Mouse (Mus musculus) adipocyte (in vitro differentiated cells): ENCODE measurements at regions not wholly inside any gene's neighbourhood (a gene's known extent, or its start where the extent isn't known, plus 50 kb on each side); places are given as distances from the start of the nearest gene placed in this dataset.
"Not testable (repeated sequence)": the region's sequence is repeated elsewhere in the genome, so short reads cannot be mapped to it uniquely, and the experiment has no call there.

ENCODE experiments used
- DNase-seq: peaks from one replicate; pipeline ENCODE4 v3.0.0-alpha.2; 2016; ENCODE audit warnings: low spot score

DNA sequence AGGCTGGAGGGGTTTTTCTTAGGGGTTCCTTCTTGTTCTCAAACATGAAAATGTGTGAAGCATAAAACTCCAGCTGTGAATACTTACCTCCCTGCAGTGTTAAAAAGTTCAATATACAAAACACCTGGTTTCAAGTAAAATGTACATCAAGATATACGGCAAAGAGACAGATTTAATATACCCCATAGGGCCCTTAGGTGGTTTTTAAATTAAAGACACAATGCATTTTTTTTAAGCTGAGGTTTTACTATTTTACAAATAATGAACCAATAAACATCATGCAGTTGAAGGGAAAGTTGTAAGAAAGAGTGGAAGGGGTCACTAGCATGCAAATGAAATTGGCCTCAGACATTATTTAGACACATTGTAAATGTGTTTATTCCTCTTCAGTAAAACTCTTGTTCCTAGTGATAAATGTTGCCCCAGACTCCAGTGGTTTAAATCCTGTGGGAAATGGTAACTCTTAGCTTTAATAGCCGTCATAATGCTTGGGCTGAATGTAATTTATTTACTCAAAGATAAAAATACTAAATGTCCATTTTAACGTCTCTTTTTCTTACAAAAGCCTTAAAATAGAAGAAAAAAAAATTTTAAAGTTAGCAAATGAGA lies 1337.9 kb downstream of the Efnb2 start:
- no peak for DNase-seq

DNA sequence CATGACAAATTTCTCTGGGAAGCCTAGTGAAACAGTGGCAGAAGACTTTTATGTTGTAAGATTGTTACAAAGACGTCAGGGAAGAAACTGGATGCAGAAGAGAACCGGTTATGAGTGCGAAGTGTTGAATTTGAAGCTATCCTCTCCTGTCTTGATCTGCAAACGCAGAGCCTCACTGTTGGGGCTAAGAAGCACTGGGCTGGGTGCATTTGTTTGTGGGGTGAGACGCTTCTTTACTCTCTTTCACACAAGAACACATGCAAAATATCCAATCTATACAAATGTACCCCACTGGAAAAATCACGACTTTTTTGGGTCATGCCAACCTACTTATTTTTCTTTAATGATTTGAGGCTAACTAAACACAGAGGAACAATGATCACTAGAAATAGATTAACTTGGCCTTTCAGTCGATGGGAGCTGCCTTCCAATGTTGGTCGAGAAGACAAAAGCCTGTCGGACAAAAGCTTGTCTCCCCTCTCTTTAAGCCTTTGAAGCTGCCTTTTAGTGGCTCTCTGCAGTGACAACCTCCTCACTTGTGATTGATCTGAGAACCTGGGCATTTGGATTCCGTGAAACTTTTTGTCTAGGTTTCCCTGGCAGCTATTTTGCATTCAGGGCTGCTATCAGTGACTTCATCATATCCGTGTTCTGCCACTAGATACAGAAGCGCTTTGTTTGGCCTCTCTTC lies 1338.5 kb downstream of the Efnb2 start:
- DNase-seq = no peak

DNA sequence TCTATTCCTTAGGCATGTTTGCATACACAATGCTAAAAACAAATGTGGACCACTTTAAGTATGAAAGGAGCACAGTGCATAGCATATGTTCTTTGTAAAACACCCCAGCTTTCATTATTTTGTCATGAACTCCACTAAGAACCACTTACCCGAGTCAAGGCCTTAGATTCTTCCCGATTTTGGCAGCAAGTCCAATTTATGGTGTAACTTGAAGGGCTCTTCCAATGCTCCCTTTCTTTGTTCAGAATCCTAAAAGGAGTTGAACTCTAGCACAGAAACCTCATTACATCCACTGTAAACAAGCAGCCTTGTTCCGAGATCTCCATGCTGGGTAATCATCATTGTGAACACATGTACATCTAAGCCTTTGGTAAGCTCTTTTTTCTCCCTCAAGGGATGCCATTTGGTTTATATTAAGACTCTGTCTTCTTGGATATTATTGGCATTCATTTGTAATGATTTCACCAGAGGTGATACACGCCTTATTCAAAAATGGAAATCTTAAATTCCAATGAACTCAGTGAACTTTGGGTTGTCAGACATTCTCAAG lies 1344.2 kb downstream of the Efnb2 start:
- DNase-seq = peak; percentile 66

DNA sequence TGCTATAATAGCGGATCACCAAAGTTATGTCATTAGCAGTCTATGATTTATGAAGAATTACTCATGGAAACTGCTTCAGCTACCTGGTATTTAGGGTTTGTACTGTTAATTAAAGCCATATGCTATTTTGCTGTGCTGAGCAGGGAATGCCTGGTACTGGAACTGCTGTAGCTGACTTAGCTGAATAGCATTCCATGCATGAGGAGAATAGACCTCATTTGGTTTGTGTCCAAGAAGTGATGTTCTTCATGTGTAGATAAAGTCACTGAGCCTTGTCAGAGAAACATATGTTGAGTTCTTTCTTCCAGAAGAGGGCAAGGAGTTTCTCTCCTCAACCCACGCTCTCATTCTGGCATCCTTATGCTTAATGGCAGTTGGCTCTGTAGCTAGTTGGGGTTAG lies 1351.8 kb downstream of the Efnb2 start:
- DNase-seq = peak; percentile 5

DNA sequence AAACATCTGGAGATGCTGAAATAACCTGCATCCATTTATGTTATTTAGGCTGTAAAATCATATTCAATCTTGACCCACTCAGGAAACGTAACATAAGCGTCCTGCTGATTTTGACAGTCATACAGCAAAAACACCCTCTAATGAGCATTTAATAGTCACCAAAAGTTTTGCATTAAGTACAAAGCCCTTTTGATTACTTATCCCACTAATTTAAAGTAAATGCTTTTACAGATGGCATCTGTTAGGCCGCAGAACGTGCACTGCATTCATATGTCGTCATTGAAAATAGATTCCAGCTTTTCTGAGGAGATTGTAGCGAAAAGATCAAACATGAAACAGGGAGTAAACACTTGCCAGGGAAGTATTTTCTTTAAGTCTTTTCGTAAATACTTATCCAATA lies 1371.7 kb downstream of the Efnb2 start:
- no peak for DNase-seq

DNA sequence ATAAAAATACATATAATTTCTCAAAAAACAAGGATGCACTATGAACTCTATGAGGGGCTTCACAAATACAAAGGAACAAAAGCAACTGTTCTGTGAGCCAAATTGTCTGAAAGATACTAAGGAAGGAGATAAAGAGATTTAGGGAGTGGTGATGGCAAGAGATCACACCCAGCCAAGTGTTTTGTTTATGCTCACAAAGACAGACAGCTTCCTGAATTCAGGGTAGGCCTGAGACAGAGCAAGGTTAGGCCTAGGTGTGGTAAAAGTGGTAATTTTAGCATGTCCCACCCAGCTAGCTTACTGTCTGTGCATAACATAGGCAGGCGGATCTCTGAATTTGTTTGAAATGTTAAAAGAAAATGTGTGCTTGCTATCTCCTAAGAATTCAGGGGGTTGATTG lies 1374.5 kb downstream of the Efnb2 start:
- DNase-seq = no peak

DNA sequence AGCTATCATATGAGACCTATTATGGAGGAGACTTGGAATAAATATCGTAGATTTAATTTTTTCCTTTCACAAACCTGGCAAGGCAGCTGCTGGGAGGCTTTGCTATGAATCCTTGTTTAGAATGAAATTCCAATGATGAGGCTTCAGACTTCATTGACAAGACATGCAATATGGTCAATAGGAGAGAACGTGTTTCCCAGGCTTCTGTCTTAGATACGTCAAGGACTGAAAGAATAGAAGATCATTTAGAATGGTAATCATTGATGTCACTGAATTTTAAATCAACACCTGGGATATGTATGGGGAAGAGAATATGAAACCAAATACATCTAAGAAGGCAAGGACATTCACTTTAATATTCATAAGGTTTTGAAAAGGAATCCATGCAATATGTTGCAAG lies 1393.6 kb downstream of the Efnb2 start:
- DNase-seq = no peak

DNA sequence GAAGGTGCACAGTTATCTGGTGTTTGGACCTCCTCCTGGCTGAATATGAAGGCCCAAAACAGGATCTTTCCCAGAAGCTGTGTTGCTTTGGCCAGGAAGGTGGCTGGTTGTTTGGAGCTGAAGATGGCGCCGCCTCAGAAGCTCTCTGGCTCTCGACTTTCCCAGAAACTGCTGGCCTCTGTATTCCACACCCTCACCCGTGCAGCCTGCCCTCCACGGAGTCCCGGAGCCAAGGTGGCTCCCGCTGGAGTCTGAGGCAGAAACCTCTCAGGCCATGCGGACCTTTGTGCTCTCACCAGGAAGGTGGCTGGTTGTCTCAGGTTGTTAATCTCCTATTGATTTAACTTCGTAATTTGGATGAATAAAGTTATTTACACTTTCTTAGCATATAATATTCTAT lies 1406.7 kb downstream of the Efnb2 start:
- not testable (repeated sequence) for DNase-seq

DNA sequence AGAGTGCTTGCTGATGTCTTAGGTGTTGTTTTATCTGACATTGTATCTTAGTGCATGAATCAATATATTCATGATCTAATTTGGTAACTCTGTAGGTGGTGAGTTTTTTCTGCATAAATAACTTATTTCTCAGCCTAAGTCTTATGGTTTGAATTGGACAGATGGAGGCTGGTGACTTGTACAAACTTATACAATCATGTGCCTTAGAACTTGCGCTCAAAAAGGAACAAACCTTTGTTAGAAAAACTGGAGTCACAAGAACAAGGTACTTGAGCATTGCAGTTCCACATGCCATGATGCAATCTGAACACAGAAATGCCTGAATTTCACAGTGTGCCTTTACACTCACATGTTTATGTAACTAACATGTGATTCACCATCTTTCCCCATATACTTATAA lies 1420.7 kb downstream of the Efnb2 start:
- no peak for DNase-seq

DNA sequence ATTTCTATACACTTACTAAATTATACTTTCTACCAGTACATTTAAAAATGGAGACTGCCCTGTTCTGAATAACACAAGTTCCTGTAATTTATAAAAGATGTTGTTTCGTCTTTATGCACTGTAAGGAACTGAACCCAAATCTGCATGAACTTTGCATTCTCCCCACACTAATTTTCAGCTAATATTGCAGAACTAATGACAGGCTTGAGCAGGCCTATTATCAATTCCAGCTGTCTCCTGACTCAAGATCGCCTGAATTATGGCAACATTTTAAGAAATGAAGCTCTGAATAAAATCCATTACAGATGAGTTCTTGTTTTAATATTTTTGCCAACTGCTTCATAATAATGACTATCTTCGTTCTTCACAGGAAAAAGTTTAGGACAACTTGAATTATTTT lies 1427.0 kb downstream of the Efnb2 start:
- DNase-seq = no peak

DNA sequence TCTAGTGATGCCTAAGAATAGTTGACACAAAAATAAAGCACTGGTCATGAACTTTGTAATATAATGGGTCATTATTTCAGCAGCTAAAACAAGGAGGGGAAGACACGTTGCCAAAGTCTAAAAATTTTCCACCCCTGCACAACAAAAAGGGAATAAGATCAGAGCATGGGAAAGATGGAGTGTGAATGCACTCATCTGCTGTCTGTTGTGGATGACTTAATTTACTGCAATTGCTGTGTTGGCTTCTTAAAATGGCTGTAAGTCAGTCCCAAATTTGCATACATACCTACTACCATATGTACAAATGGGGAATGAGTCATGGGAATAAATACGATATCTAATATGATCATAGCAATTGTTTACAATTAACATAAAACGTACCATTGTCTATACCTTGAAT lies 1441.7 kb downstream of the Efnb2 start:
- no peak for DNase-seq

DNA sequence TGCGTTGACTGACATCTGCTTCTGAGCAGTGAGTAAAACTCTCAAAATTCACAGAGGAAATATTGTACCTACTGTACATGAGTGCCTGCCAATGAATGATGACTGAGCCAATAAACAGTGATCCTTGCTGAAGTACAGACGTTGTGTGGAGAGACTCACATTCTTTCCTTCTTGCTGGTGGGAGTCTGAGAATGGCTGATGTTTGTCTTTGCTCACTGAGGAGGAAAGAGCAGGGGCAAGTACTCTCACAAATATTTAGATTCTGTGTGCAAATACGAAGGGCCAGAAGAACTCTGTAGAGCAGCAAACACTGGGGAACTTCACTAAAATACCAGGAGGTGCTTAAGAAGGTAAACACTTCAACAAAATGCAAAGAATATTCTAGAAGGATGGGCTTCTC lies 1453.9 kb downstream of the Efnb2 start:
- DNase-seq = no peak

DNA sequence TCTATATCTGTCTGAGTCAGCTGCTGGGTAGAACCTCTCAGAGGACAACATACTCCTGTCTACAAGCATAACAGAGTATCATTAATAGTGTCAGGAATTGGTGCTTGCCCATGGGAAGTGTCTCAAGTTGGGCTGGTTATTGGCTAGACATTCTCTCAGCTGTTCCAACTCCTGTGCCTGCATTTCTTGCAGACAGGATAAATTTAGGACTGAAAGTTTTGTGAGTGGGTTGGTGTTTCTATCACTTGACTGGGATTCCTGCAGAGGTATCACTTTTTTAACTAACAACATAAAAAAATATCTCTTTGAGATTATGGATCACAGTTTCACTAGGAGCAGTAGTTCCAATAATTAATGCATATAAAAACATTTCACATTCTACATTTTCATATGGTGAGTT lies 1454.4 kb downstream of the Efnb2 start:
- no peak for DNase-seq

DNA sequence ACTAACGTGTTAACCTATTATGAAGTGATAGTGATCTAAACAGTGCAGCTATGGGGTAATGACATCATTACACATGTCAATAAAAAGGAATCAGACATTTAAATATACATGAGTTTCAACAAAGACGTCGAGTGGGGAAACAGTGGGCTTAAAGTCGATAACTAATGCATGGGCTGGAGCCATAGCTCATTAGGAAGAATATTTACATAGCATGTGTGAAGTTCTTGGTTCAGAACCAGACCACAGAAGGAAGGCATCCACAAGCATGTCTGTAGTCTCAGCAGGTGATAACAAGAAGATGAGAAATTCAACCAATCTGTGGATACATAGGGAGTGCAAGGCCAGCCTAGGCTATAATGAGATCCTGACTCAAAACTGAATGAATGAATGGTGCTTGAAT lies 1456.0 kb downstream of the Efnb2 start:
- no peak for DNase-seq

DNA sequence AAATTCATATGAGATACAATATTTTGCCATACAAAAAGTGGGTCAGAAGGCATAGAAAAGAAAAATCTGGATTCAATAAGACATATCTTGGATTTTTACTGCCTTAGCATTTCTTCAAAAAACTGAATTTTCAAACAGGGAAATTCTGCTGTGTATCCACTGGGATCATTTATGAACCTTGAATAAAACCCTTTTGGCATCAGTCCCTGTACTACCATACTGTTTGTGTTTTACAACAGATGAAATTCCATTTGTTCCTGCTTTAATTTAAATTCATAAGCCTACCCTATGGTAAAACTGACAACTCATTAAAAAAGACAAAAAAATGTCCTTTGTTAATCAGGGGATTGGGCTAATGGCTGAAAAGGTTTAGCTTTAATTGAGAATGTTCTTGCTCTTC lies 1470.3 kb downstream of the Efnb2 start:
- DNase-seq = no peak

DNA sequence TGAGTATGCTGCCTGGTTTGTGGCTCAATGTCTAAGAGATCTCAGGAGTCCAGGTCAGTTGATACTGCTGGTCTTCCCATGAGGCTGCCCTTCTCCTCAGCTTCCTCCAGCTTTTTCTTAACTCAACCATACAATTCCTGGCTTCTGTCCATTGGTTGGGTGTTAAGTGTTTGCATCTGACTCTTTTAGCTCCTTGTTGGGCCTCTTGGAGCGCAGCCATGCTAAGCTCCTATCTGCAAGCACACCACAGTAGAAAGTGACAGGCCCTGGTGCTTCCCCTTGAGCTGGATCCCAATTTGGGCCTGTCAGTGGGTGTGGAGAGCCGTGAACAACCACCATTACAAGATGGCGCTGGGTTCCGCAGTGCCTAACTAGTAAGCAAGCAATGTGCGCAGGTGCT lies 1497.7 kb downstream of the Efnb2 start:
- no peak for DNase-seq

DNA sequence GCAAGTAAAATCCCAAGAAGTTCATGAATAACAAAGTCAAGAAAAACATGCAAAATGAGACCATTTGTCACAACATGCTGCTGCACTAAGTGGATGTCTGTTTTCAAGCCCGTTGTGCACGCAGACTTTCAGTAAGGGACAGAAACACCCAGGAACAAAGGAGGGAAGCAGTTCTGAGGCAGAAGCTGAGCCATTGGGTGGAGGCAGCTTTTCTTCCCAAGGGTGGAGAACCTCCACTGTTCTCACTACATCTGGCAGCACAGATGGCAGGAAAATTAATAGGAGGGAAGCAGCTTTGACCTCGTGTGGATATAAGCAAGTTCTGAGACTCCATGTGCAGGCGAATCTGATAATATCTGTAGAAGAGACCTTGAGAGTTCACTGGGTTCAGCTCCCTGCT lies 1529.3 kb downstream of the Efnb2 start:
- DNase-seq = no peak

DNA sequence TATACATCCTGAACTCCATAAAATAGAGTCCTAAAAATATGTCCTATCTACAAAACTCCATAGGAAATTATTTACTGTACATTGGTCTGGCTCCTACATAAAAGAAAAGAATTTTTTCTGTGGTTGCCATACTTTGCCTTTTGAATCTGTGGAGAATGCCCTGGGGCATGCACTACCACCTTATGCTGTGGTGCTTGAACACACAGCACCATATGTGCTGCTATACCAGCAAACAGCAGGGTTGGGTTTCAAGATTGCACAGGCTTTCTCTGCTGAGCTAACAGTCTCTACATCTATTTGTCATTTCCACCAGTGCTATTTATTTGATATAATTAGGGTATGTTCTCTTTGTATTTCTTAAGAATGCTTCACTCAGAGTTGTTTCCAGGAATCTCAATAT lies 1552.2 kb downstream of the Efnb2 start:
- DNase-seq = no peak

DNA sequence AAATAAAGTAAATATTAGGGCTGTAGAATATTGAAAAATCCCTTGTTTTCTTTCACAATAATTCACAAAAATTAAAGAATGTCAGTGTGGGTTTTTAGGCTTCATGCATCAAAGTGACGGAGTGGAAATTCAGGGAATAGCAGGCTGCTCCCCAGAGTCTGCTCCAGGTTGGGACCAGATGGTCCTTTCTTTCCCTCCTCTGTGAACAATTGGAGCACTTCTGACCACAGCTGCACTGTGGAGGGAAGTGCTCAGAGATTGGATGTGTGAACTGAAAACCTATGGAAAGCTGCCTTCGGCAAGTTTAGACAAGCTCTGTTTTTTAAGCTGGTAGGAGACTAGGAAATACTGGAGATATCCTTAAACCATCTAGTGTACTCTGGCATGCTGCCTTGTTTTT lies 1563.5 kb downstream of the Efnb2 start:
- DNase-seq = no peak

DNA sequence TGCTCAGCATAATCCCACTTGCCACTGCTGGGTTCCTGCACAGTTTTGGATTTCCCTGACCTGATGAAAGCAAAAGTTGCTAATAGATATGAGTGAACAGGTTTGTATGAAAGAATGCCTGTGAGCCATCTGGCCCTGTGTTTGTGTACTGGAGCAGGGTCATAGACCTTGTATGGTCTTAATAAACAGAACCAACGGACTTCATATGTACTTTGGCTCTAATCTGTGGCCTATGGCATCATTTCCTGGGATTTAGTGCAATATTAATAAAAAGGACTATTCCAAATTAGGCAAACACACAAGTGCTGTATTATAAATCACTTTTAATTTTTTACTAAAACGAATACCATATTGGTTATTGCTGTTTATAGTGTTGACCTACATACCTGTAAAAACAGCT lies 1568.2 kb downstream of the Efnb2 start:
- DNase-seq = peak; percentile 18

DNA sequence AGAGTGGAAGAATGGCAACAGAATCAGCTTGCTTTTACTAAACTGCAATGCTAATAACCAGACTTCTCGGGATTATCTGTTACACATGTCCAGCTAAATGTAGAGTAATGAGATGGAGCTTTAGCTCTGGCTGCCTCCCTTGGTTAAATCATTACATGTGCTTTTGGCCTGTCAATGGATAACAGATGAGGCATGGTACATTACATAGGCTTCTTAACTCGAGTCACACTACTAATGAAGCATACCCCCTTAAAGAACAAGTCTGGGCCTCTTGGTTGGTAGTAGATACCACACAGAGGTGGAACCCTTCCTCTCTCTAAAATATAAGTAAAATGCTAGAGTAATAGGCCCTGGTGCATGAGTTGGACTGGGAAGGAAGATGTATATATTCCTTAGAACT lies 1572.9 kb downstream of the Efnb2 start:
- DNase-seq = no peak

DNA sequence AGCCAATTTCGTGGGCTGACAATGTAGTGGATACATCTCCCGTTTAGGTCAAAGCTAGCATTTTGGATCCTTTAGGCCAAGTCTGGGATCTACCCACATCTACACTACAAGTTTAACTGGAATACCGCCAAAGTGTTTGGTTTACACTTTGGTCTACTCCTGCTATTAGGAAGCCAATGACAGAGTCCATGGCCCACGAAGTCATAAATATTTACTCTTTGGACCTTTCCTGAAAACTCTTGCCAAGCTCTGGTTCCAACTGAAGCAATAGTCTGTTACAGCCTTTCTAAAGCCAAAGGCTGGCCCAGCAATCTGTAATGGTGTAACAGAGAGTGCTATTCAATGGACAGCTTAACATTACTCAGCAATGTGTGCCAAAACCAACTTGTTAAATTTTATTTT lies 1600.8 kb downstream of the Efnb2 start:
- peak; percentile 98 for DNase-seq

DNA sequence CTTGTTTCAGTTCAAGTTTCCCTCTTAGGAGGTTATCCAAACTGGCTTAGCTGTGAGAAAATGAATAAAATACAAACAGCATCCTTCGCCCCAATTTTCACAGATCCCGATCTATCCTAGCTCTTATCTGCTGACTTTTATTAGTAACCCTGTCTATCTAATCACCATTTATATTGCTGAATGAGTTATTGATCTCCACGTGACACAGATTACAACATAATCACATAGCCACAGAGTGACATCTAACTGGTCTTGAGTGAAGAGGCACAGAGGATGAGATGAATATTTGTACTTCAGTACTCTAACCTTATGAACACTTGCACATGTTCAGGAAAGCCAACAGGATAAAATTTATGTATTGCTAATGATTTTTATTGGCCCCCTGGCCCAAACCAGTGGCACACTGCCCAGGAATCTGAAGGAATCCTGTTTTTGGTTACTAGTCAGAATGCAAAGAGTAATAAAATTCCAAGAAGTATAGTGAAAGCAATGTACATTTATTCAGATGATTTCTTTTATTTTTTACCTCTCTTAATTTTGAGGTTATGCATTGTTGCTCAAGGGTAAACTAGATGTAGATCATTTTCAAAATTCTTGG lies 1634.7 kb downstream of the Efnb2 start:
- DNase-seq = no peak

DNA sequence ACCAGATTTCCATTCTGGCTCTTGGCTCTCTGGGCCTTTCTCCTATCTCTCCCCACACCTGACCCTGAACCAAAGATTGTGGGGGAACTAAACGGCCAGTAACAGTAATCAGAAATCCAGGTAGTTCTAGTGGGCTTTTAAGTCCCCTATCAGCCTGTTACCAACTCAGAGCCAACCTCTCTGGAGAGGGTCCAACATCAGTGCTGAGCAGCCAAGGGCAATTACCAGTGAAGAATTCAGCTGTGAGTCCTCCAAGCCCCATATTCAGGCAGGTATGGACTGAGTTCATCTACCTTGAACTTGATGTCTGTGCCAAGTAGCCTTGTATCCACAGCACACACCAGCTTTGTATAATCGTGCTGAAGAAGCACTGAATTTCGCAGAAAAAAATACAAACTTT lies 1636.7 kb downstream of the Efnb2 start:
- no peak for DNase-seq
